In the genomic region with DNA sequence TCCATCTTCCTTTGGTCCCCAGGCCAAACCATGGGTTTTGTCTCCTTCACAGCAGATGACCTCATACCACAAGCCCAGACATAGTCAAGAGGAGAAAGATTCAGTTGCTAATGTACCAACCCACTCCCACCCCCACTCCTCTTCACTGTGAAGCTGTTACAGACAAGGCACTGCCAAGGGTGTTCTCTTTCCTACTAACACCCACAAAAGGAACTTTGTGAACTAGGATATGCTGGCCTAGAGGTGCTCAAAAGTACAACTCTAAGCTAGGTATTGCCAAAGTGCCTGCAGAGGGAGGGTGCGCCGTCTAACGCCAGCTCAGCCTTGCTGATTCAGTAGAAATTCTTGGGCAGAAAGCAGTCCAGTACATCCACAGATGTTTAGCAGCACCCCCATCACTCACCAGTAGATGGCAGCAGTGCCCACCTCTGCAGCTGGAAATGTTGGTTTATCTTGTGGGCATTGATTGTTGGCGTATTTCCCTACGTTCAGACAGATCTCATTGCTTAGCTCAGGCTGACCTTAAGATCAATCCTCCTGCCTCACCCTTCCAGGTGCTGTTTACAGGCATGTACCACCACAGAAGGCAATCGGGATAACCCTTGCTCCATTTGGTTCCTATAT, we compare ENCODE assay signal across 8 mouse cellular contexts. TPM values are rescaled to one million over a fixed set of nuclear protein-coding genes. Genes with fewer than 3 reads are reported as not detected.
DNase-seq lines count a peak whose midpoint lies in the region; ATAC-seq and TF ChIP-seq lines count a peak whose summit lies in the region.

No protein-coding gene starts in this region.

- no peaks in the 10 kb centered on the region for H3K4me1 ChIP-seq in heart, adult 2 months (ENCODE audit: control insufficient read depth, insufficient read depth, low read length)
- no peaks in the 10 kb centered on the region for H3K4me1 ChIP-seq in kidney, postnatal 0 days (replicated peaks; ENCODE audit: insufficient read depth, low read length)
- no peaks in the 10 kb centered on the region for H3K4me1 ChIP-seq in liver, embryonic 11.5 days (replicated peaks; ENCODE audit: control insufficient read depth, insufficient read depth, low read length)
- H3K4me1 ChIP-seq in neural tube, embryonic 11.5 days (ENCODE audit: control insufficient read depth, insufficient read depth, low read length), result no peaks in the 10 kb centered on the region
- no peaks in the 10 kb centered on the region for H3K4me1 ChIP-seq in stomach, embryonic 16.5 days (ENCODE audit: control insufficient read depth, insufficient read depth, low read length)

- no peak; the same call in 1 of the 2 replicates for TF ChIP-seq CTCF in heart, adult 2 months (IDR thresholded peaks at IDR 0.05)
- TF ChIP-seq CTCF in kidney, postnatal 0 days (IDR thresholded peaks at IDR 0.05; ENCODE audit: low read depth), result peak; percentile 98

- WGBS in heart, adult 2 months, result 14% methylated on average over 6 of the region's 6 CpGs
- WGBS in kidney, postnatal 0 days, result 13% methylated on average over 6 of the region's 6 CpGs
- 21% methylated on average over 6 of the region's 6 CpGs for WGBS in liver, embryonic 11.5 days
- 45% methylated on average over 6 of the region's 6 CpGs for WGBS in neural tube, embryonic 11.5 days
- 16% methylated on average over 6 of the region's 6 CpGs for WGBS in stomach, embryonic 16.5 days

- no peak for TF ChIP-seq POLR2A in heart, adult 2 months (IDR thresholded peaks at IDR 0.05; ENCODE audit: insufficient read depth, low read depth, low read length)

- H3K27ac ChIP-seq in heart, adult 2 months, result no peak overlapping the region
- no peak overlapping the region for H3K27ac ChIP-seq in kidney, postnatal 0 days
- H3K27ac ChIP-seq in liver, embryonic 11.5 days (ENCODE audit: low read depth, low read length), result no peak overlapping the region
- H3K27ac ChIP-seq in neural tube, embryonic 11.5 days (ENCODE audit: low read depth, low read length), result no peak overlapping the region
- H3K27ac ChIP-seq in stomach, embryonic 16.5 days (ENCODE audit: low read length), result no peak overlapping the region

- H3K4me2 ChIP-seq in kidney, postnatal 0 days (ENCODE audit: low read length), result no peak overlapping the region
- H3K4me2 ChIP-seq in liver, embryonic 11.5 days, result no peak overlapping the region
- no peak overlapping the region for H3K4me2 ChIP-seq in neural tube, embryonic 11.5 days (ENCODE audit: low read depth)
- H3K4me2 ChIP-seq in stomach, embryonic 16.5 days (ENCODE audit: low read depth, low read length), result no peak overlapping the region

- no peaks in the 10 kb centered on the region for H3K36me3 ChIP-seq in heart, adult 2 months (ENCODE audit: control insufficient read depth, insufficient read depth, low read length)
- H3K36me3 ChIP-seq in kidney, postnatal 0 days (ENCODE audit: insufficient read depth, low read length), result no peaks in the 10 kb centered on the region
- no peaks in the 10 kb centered on the region for H3K36me3 ChIP-seq in liver, embryonic 11.5 days (ENCODE audit: control insufficient read depth, insufficient read depth, low read length)
- no peaks in the 10 kb centered on the region for H3K36me3 ChIP-seq in neural tube, embryonic 11.5 days (ENCODE audit: control insufficient read depth, insufficient read depth, low read length)
- no peaks in the 10 kb centered on the region for H3K36me3 ChIP-seq in stomach, embryonic 16.5 days (ENCODE audit: control insufficient read depth, insufficient read depth, low read length)

- intact Hi-C loops in heart, adult 2 months (cut with DNase I), result loop anchor here (1.0 to 5.0 kb wide), 3 partner anchors 54 to 256 kb away; a partner anchor contains a TSS

- H3K4me3 ChIP-seq in heart, adult 2 months, result no peak overlapping the region
- no peak overlapping the region for H3K4me3 ChIP-seq in kidney, postnatal 0 days (replicated peaks; ENCODE audit: low read depth, low read length)
- H3K4me3 ChIP-seq in liver, embryonic 11.5 days (ENCODE audit: low read depth, low read length), result no peak overlapping the region
- no peak overlapping the region for H3K4me3 ChIP-seq in neural tube, embryonic 11.5 days (ENCODE audit: low read depth, low read length)
- no peak overlapping the region for H3K4me3 ChIP-seq in stomach, embryonic 16.5 days (replicated peaks; ENCODE audit: low read length)

- 0 out of 2 replicates have a peak, but pooled peaks have one; percentile 48 for ATAC-seq in kidney, postnatal 0 days (replicated peaks; ENCODE audit: low FRiP score, low read depth)
- peak; percentile 51; the same call in 1 of the 2 replicates for ATAC-seq in liver, embryonic 11.5 days (replicated peaks; ENCODE audit: low FRiP score)
- no peak for ATAC-seq in neural tube, embryonic 11.5 days (ENCODE audit: insufficient read depth, low FRiP score, low TSS enrichment)
- peak; percentile 61; the same call in 1 of the 2 replicates for ATAC-seq in stomach, embryonic 16.5 days (ENCODE audit: insufficient read depth, low FRiP score)

- peak; percentile 83 for DNase-seq in 416B (ENCODE audit: low read depth)
- DNase-seq in adrenal gland, postnatal 10 days, result peak; percentile 88
- peak; percentile 77 for DNase-seq in embryo, embryonic 9.5 days (ENCODE audit: extremely low spot score)
- peak; percentile 60 to 78 for DNase-seq in heart, adult 2 months
- DNase-seq in kidney, postnatal 0 days (ENCODE audit: low spot score), result peak; percentile 82
- DNase-seq in liver, embryonic 11.5 days (ENCODE audit: low spot score), result peak; percentile 75
- DNase-seq in neural tube, embryonic 11.5 days (ENCODE audit: low spot score), result peak; percentile 82

- H3K9me3 ChIP-seq in kidney, postnatal 0 days (replicated peaks; ENCODE audit: low read length), result no peaks in the 10 kb centered on the region
- H3K9me3 ChIP-seq in liver, embryonic 11.5 days (ENCODE audit: control insufficient read depth, low read length), result no peaks in the 10 kb centered on the region
- no peaks in the 10 kb centered on the region for H3K9me3 ChIP-seq in neural tube, embryonic 11.5 days (ENCODE audit: control insufficient read depth, low read length)
- no peaks in the 10 kb centered on the region for H3K9me3 ChIP-seq in stomach, embryonic 16.5 days (replicated peaks; ENCODE audit: control insufficient read depth, low read length)

- H3K9ac ChIP-seq in heart, adult 2 months (ENCODE audit: low read depth, low read length), result no peak overlapping the region
- no peak overlapping the region for H3K9ac ChIP-seq in kidney, postnatal 0 days (ENCODE audit: low read depth, low read length)
- no peak overlapping the region for H3K9ac ChIP-seq in liver, embryonic 11.5 days (ENCODE audit: low read depth, low read length)
- no peak overlapping the region for H3K9ac ChIP-seq in neural tube, embryonic 11.5 days (ENCODE audit: low read length)
- H3K9ac ChIP-seq in stomach, embryonic 16.5 days (ENCODE audit: low read length), result no peak overlapping the region

- no peaks in the 10 kb centered on the region for H3K27me3 ChIP-seq in heart, adult 2 months (ENCODE audit: control insufficient read depth, insufficient read depth, low read length)
- H3K27me3 ChIP-seq in kidney, postnatal 0 days (ENCODE audit: insufficient read depth, low read length), result no peaks in the 10 kb centered on the region
- H3K27me3 ChIP-seq in liver, embryonic 11.5 days (replicated peaks; ENCODE audit: control insufficient read depth, insufficient read depth, low read length), result no peaks in the 10 kb centered on the region
- H3K27me3 ChIP-seq in neural tube, embryonic 11.5 days (ENCODE audit: control insufficient read depth, insufficient read depth, low read length), result no peaks in the 10 kb centered on the region
- no peaks in the 10 kb centered on the region for H3K27me3 ChIP-seq in stomach, embryonic 16.5 days (ENCODE audit: control insufficient read depth, insufficient read depth, low read length)

- peak; percentile 77; the same call in 1 of the 2 replicates for TF ChIP-seq EP300 in heart, adult 2 months (IDR thresholded peaks at IDR 0.05; ENCODE audit: insufficient read depth, low read depth, low read length)

- no peaks in the 10 kb centered on the region for H3K79me2 ChIP-seq in heart, adult 2 months (replicated peaks; ENCODE audit: control insufficient read depth, insufficient read depth, low read length)

RNA-seq across cellular contexts. Expression of a gene that starts 54.0 kb away (rescaled TPM):
- total RNA-seq in adrenal gland, postnatal 10 days (2021), result 10 to 100 TPM; 12.0 to 19.6 TPM
- 10 to 100 TPM; 31.7 to 34.4 TPM for total RNA-seq in heart, adult 2 months (2021)
- polyA plus RNA-seq in heart, adult 2 months (2012; rRNA removed), result 16.9 and 18.3 TPM in 2 replicates
- polyA plus RNA-seq in kidney, postnatal 0 days (2015; fragmentation: Nextera tagmentation; extraction: Ambion mirVana), result 11.5 and 12.6 TPM in 2 replicates
- polyA plus RNA-seq in liver, embryonic 11.5 days (2014; fragmentation: Nextera tagmentation; extraction: Ambion mirVana), result 0.84 and 0.90 TPM in 2 replicates
- 0.27 and 0.32 TPM in 2 replicates for polyA plus RNA-seq in neural tube, embryonic 11.5 days (2014; fragmentation: Nextera tagmentation; extraction: Ambion mirVana)
- 294 and 300 TPM in 2 replicates for polyA plus RNA-seq in stomach, embryonic 16.5 days (2015; fragmentation: Nextera tagmentation; extraction: Ambion mirVana)

Comparison
In these comparisons a context has a peak if more than half of its experiments do, and no peak if none do; other contexts are left out.
1. RNA of a gene that starts 54.0 kb away (polyA plus RNA-seq): 294 to 300 TPM in stomach, embryonic 16.5 days; 16.9 to 18.3 TPM in heart, adult 2 months, 11.5 to 12.6 TPM in kidney, postnatal 0 days, 0.84 to 0.90 TPM in liver, embryonic 11.5 days and 0.27 to 0.32 TPM in neural tube, embryonic 11.5 days; every median in the first group is over 10 times any median in the second.
2. Peak in every context shown above with its lines, with median percentiles within 50 percentile points of each other: DNase-seq.